Mouse (Mus musculus) heart, embryonic 12.5 days (tissue): ENCODE measurements around the gene Gal3st1. TPM values are rescaled to one million over a fixed set of nuclear protein-coding genes. Genes with fewer than 3 reads are reported as not detected.

Experiments
- ATAC-seq: fragments of 200-750 bp; cut with Nextera tagmentation; 2 replicates; pipeline ENCODE4 v1.8.0; 2017; ENCODE audit warnings: moderate TSS enrichment, moderate library complexity; ENCODE audit not compliant: insufficient number of reproducible peaks, low FRiP score
- H3K27ac ChIP-seq: fragments of 300-500 bp; sonication (generic); 2 replicates; pipeline ENCODE4 v1.5.1; 2016; ENCODE audit warnings: mild to moderate bottlenecking, moderate library complexity; ENCODE audit not compliant: poor library complexity, severe bottlenecking
- H3K27me3 ChIP-seq: fragments of 300-500 bp; sonication (generic); replicated peaks from 2 replicates; pipeline ENCODE4 v1.6.1; 2016; ENCODE audit warnings: mild to moderate bottlenecking, moderate library complexity
- H3K36me3 ChIP-seq: fragments of 300-500 bp; sonication (generic); 2 replicates; pipeline ENCODE4 v1.6.1; 2016; ENCODE audit warnings: mild to moderate bottlenecking, moderate library complexity
- H3K4me1 ChIP-seq: fragments of 300-500 bp; sonication (generic); replicated peaks from 2 replicates; pipeline ENCODE4 v1.6.1; 2016; ENCODE audit warnings: mild to moderate bottlenecking
- H3K4me2 ChIP-seq: fragments of 300-500 bp; sonication (generic); 2 replicates; pipeline ENCODE4 v1.6.1; 2016; ENCODE audit warnings: mild to moderate bottlenecking, moderate library complexity
- H3K4me3 ChIP-seq: fragments of 300-500 bp; sonication (generic); 2 replicates; pipeline ENCODE4 v1.5.1; 2016; ENCODE audit warnings: mild to moderate bottlenecking
- H3K9ac ChIP-seq: fragments of 300-500 bp; sonication (generic); 2 replicates; pipeline ENCODE4 v1.6.1; 2016; ENCODE audit warnings: mild to moderate bottlenecking, moderate library complexity
- H3K9me3 ChIP-seq: fragments of 300-500 bp; sonication (generic); replicated peaks from 2 replicates; pipeline ENCODE4 v1.6.1; 2016; ENCODE audit warnings: mild to moderate bottlenecking, moderate library complexity
- WGBS: fragments of 180-500 bp; shearing (Covaris S2); methylation state at CpG from one replicate; pipeline ENCODE4 v1.1.7; 2016; 5-methylcytosine and 5-hydroxymethylcytosine counted together
- polyA plus RNA-seq: library from polyadenylated mRNA; unstranded; fragments of >200 nt; fragmentation: Nextera tagmentation; extraction: Ambion mirVana; gene quantifications from 2 replicates; pipeline ENCODE4 v1.2.1, GENCODE M21; 2016

Gene Gal3st1
- polyA plus RNA-seq, 1 experiment from 2014 or later = 0.32 TPM

- ATAC-seq = 0 out of 2 replicates have a peak, but pooled peaks have one; percentile 9
- Histone ChIP-seq H3K4me1 (peaks cover 21% of the 10 kb centered on the region), H3K4me2 (peak overlapping the region; percentile 92), H3K4me3 (no peak overlapping the region), H3K9me3 (no peaks in the 10 kb centered on the region), H3K9ac (no peak overlapping the region), H3K36me3 (peaks cover 37% of the 10 kb centered on the region), H3K27ac (no peak overlapping the region), H3K27me3 (peaks cover 26% of the 10 kb centered on the region)
- WGBS = 56% methylated on average over 7 of the region's 7 CpGs
Measured at GRCm38 (mm10) chr11:3982275-3983209, 894 bp upstream of the Gal3st1 start.

GRCm38 (mm10) chr11:3983863-3984745 lies 668 bp downstream of the Gal3st1 start:
- H3K36me3 ChIP-seq = peaks cover 21% of the 10 kb centered on the region
- ATAC-seq = 0 out of 2 replicates have a peak, but pooled peaks have one; percentile 34
- H3K4me3 ChIP-seq = peak overlapping the region; percentile 53
- no peak overlapping the region for H3K27ac ChIP-seq
- H3K9ac ChIP-seq = peak overlapping the region; percentile 60
- 8% methylated on average over 15 of the region's 15 CpGs for WGBS
- peaks cover 21% of the 10 kb centered on the region for H3K4me1 ChIP-seq
- H3K9me3 ChIP-seq = no peaks in the 10 kb centered on the region
- H3K4me2 ChIP-seq = peak overlapping the region; percentile 92
- peaks cover 26% of the 10 kb centered on the region for H3K27me3 ChIP-seq

- 50% methylated on average over 3 of the region's 3 CpGs for WGBS
- no peak for ATAC-seq
Measured at GRCm38 (mm10) chr11:3989748-3990147, 6.3 kb downstream of the Gal3st1 start.

GRCm38 (mm10) chr11:3993132-3993531 lies 9.7 kb downstream of the Gal3st1 start:
- Histone ChIP-seq H3K9ac (no peak overlapping the region), H3K27ac (no peak overlapping the region), H3K27me3 (peaks cover 33% of the 10 kb centered on the region), H3K36me3 (no peaks in the 10 kb centered on the region), H3K9me3 (no peaks in the 10 kb centered on the region), H3K4me2 (no peak overlapping the region), H3K4me3 (no peak overlapping the region), H3K4me1 (peaks cover 5% of the 10 kb centered on the region)
- no peak for ATAC-seq
- 75% methylated on average over 6 of the region's 6 CpGs for WGBS

More at GRCm38 (mm10) chr11:3989748-3990147, 6.3 kb downstream of the Gal3st1 start:
- H3K27ac ChIP-seq = no peak overlapping the region
- H3K4me1 ChIP-seq = no peaks in the 10 kb centered on the region; the same call in 1 of the 2 replicates
- H3K36me3 ChIP-seq = no peaks in the 10 kb centered on the region
- no peak overlapping the region for H3K4me3 ChIP-seq
- H3K9ac ChIP-seq = no peak overlapping the region
- no peaks in the 10 kb centered on the region for H3K9me3 ChIP-seq
- no peak overlapping the region for H3K4me2 ChIP-seq
- peaks cover 10% of the 10 kb centered on the region for H3K27me3 ChIP-seq

- Histone ChIP-seq H3K9me3 (no peaks in the 10 kb centered on the region), H3K36me3 (no peaks in the 10 kb centered on the region), H3K27me3 (peaks cover 41% of the 10 kb centered on the region), H3K9ac (no peak overlapping the region), H3K4me3 (no peak overlapping the region), H3K27ac (no peak overlapping the region), H3K4me1 (peaks cover 11% of the 10 kb centered on the region), H3K4me2 (no peak overlapping the region)
- WGBS = 76% methylated on average over 6 of the region's 6 CpGs
- no peak for ATAC-seq
Measured at GRCm38 (mm10) chr11:3993914-3994313, 10.5 kb downstream of the Gal3st1 start.

- H3K4me2 ChIP-seq = no peak overlapping the region
- peaks cover 11% of the 10 kb centered on the region for H3K4me1 ChIP-seq
- H3K4me3 ChIP-seq = no peak overlapping the region
Measured at GRCm38 (mm10) chr11:3995511-3995910, 12.1 kb downstream of the Gal3st1 start.

GRCm38 (mm10) chr11:3996840-3997239 lies 13.4 kb downstream of the Gal3st1 start:
- WGBS = 78% methylated on average over 3 of the region's 3 CpGs
- Histone ChIP-seq H3K27ac (no peak overlapping the region), H3K36me3 (no peaks in the 10 kb centered on the region), H3K9me3 (no peaks in the 10 kb centered on the region), H3K4me2 (no peak overlapping the region), H3K4me1 (peaks cover 11% of the 10 kb centered on the region), H3K27me3 (peaks cover 61% of the 10 kb centered on the region), H3K4me3 (no peak overlapping the region), H3K9ac (no peak overlapping the region)
- no peak for ATAC-seq

More at GRCm38 (mm10) chr11:3995511-3995910, 12.1 kb downstream of the Gal3st1 start:
- Histone ChIP-seq H3K27ac (no peak overlapping the region), H3K9me3 (no peaks in the 10 kb centered on the region), H3K9ac (no peak overlapping the region), H3K36me3 (no peaks in the 10 kb centered on the region), H3K27me3 (peaks cover 56% of the 10 kb centered on the region)
- ATAC-seq = no peak
- 71% methylated on average over 5 of the region's 5 CpGs for WGBS

GRCm38 (mm10) chr11:3997978-3998720 lies 14.7 kb downstream of the Gal3st1 start:
- 0 out of 2 replicates have a peak, but pooled peaks have one; percentile 11 for ATAC-seq
- H3K9ac ChIP-seq = peak overlapping the region; percentile 6; the same call in 1 of the 2 replicates

GRCm38 (mm10) chr11:3999547-3999946 lies 16.1 kb downstream of the Gal3st1 start:
- H3K27ac ChIP-seq = no peak overlapping the region
- 80% methylated on average over 5 of the region's 5 CpGs for WGBS
- no peak for ATAC-seq
- no peak overlapping the region for H3K9ac ChIP-seq
- H3K36me3 ChIP-seq = no peaks in the 10 kb centered on the region
- H3K4me2 ChIP-seq = no peak overlapping the region
- H3K27me3 ChIP-seq = peaks cover 56% of the 10 kb centered on the region
- no peak overlapping the region for H3K4me3 ChIP-seq
- peaks cover 11% of the 10 kb centered on the region for H3K4me1 ChIP-seq
- H3K9me3 ChIP-seq = no peaks in the 10 kb centered on the region

More at GRCm38 (mm10) chr11:3997978-3998720, 14.7 kb downstream of the Gal3st1 start:
- WGBS = 5% methylated on average over 66 of the region's 66 CpGs
- Histone ChIP-seq H3K36me3 (no peaks in the 10 kb centered on the region), H3K27ac (no peak overlapping the region), H3K4me1 (peaks cover 11% of the 10 kb centered on the region), H3K4me3 (peak overlapping the region; percentile 41), H3K27me3 (peaks cover 56% of the 10 kb centered on the region), H3K9me3 (no peaks in the 10 kb centered on the region), H3K4me2 (peak overlapping the region; percentile 64)

- Histone ChIP-seq H3K4me1 (peaks cover 11% of the 10 kb centered on the region), H3K9ac (no peak overlapping the region), H3K27me3 (peaks cover 43% of the 10 kb centered on the region), H3K4me3 (no peak overlapping the region), H3K9me3 (no peaks in the 10 kb centered on the region), H3K4me2 (no peak overlapping the region), H3K36me3 (no peaks in the 10 kb centered on the region), H3K27ac (no peak overlapping the region)
- ATAC-seq = no peak
- WGBS = 10% methylated on average over 5 of the region's 5 CpGs
Measured at GRCm38 (mm10) chr11:4001603-4002002, 18.2 kb downstream of the Gal3st1 start.
